Mouse (Mus musculus): ENCODE measurements at regions not wholly inside any gene's neighbourhood (a gene's known extent, or its start where the extent isn't known, plus 50 kb on each side); places are given as distances from the start of the nearest gene placed in this dataset.
A peak's percentile ranks its signal among the peaks of the same experiment; 100 is the strongest.
"Not testable (repeated sequence)": the region's sequence is repeated elsewhere in the genome, so short reads cannot be mapped to it uniquely, and the experiment has no call there.

DNA sequence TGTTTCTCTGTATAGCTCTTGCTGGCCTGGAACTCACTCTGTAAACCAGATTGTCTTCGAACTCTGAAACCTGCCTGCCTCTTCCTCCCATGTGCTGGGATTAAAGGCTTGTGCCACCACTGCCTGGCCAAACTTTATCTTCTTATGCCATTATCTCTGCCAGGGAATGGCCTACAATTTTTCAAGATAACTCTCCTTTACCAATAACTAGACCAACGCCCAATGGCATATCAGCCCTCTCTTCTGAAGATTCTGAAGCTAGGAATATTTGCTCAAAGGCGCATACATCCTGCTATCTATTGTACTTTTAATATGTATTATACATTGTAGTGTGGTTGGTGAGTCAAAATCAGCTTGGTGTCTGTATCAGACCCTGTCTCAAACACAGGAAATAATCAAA is 235.4 kb upstream of the Cts3 start:
- H3K27me3 ChIP-seq (ENCODE audit: control insufficient read depth, insufficient read depth, low read length); H3K27ac ChIP-seq (ENCODE audit: control insufficient read depth, insufficient read depth, low read depth, low read length); H3K4me1 ChIP-seq (ENCODE audit: control insufficient read depth, insufficient read depth, low read length); H3K4me3 ChIP-seq (ENCODE audit: control insufficient read depth, low read depth, low read length); H3K36me3 ChIP-seq (ENCODE audit: control insufficient read depth, insufficient read depth, low read length): not testable (repeated sequence)

DNA sequence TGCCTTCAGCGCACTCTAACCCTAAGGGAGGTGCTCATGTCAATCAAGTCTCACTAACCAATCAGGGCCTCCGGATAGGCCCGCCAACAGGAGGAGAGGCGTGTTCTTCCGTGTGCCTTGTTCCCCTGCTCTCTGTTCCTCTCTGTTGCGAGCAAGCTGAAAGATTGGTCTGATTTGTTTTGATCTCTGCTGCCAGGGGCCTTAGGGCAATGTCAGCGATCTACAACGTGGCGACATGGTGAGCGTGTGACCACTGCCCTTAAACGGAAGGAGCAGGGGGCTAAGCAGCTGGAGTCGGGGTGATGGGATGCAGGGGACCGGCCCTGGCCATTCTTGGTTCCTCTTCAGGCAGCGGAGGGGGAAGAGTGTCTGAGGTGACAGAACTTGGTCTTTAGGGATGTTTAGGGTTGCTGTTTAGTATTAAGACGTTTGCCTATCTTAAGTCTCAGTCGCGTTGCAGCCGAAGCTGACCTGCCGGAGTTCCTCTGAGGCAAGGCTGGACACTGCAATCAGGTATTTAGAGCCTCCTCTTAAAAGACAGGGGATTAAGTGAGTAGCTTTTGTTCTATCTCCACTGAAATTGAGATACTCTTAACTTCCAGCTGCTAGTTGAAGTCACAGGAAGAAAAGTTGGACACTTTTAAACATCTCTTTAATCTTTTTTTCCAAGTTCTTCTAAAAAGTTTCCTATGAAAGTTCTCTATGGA is 234.4 kb upstream of the Cts3 start:
- H3K27ac ChIP-seq (ENCODE audit: control insufficient read depth, insufficient read depth, low read depth, low read length): peak overlapping the region; percentile 76
- H3K36me3 ChIP-seq (ENCODE audit: control insufficient read depth, insufficient read depth, low read length): not testable (repeated sequence)

GRCm38 (mm10) chr13:61803763-61804162 is 233.8 kb upstream of the Cts3 start:
- H3K27me3 ChIP-seq (ENCODE audit: control insufficient read depth, insufficient read depth, low read length); H3K4me1 ChIP-seq (ENCODE audit: control insufficient read depth, insufficient read depth, low read length); H3K36me3 ChIP-seq (ENCODE audit: control insufficient read depth, insufficient read depth, low read length); H3K27ac ChIP-seq (ENCODE audit: control insufficient read depth, insufficient read depth, low read depth, low read length): not testable (repeated sequence)
- H3K4me3 ChIP-seq (ENCODE audit: control insufficient read depth, low read depth, low read length): peak overlapping the region; percentile 98

More for the DNA sequence above, 234.4 kb upstream of the Cts3 start:
- H3K27me3 ChIP-seq (ENCODE audit: control insufficient read depth, insufficient read depth, low read length); H3K4me1 ChIP-seq (ENCODE audit: control insufficient read depth, insufficient read depth, low read length): not testable (repeated sequence)
- H3K4me3 ChIP-seq (ENCODE audit: control insufficient read depth, low read depth, low read length): peak overlapping the region; percentile 98

GRCm38 (mm10) chr13:61763457-61763856 is 193.5 kb upstream of the Cts3 start:
- H3K36me3 ChIP-seq (ENCODE audit: control insufficient read depth, insufficient read depth, low read length); H3K27me3 ChIP-seq (ENCODE audit: control insufficient read depth, insufficient read depth, low read length); H3K4me3 ChIP-seq (ENCODE audit: control insufficient read depth, low read depth, low read length); H3K4me1 ChIP-seq (ENCODE audit: control insufficient read depth, insufficient read depth, low read length); H3K27ac ChIP-seq (ENCODE audit: control insufficient read depth, insufficient read depth, low read depth, low read length): not testable (repeated sequence)

Measured in testis, adult 2 months (tissue).